Mouse (Mus musculus): Measurements from ENCODE around the gene Prn.

Prn gene

DNA sequence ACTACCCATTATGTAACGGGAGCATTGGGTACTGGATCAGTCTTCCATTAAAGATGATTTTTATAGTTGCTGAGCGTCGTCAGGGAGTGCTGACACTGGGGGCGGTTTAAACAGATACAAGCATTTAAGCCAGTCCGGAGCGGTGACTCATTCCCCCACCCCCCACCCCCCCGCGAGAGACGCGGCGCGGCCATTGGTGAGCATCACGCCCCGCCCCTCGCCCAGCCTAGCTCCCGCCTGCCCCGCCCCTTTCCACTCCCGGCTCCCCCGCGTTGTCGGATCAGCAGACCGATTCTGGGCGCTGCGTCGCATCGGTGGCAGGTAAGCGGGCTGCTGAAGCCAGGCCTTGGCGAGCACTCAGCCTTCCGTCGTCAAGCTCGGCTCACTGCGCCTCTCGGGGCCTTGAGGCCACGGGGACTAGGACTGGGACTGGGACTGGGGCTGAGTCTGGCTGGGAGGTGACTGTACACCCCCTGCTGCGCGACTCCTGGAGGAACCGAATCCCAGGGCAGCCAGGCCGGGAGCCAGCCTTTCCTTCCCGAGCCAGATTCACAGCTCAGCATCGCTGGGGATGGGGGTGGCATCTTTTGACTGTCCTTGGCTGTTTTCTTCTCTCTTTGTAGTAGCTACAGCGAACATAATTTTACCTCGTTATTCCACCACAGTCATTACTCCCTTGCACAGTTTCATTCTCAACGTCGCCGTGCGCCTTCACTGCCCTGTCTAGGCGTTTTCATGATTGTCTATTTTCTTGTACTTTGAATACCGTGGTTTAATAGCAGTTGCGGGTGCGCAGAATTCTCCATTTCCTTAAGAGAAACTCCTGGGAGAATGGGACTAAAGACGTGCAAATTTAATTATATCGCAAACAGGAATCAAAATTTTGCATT is at the start of gene Prn, which contains the start of gene Prnp:
Gene Prn (plus strand): TSS at position 275 of the 890 bp plus-strand sequence.
Gene Prnp (plus strand): TSS at position 246 of the 890 bp plus-strand sequence.
- peak; percentile 83 for DNase-seq (ENCODE audit: low spot score)

DNA sequence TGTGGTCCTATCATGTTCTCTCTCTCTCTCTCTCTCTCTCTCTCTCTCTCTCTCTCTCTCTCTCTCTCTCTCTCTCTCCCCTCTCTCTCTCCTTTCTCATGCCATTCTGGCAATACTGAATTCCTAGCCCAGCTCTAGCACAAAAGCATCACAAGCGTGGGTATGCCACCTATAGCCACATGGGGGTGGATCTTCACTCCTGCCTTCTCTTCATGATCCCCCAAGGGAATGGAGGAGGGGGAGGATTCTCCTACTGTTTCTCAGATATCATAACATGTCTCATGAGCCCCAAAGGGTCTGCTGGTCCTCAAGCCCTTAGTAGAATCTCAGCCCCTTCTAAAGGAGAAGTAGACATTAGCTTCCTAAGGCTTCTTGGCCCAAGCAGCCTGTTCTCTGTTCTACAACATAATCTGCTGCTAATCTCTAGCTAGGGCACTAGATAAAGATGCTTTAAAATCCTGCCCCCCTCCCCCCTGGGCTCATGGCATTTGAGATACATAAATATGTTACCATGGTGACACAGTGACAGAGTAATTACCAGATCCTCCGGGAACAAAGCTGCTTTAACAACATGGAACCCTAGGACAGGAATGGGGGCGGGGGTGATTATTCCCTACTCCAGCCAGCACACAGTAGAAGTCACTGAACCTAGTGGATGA is 47.0 kb upstream of the Prn start:
- no peak for DNase-seq (ENCODE audit: low spot score)

DNA sequence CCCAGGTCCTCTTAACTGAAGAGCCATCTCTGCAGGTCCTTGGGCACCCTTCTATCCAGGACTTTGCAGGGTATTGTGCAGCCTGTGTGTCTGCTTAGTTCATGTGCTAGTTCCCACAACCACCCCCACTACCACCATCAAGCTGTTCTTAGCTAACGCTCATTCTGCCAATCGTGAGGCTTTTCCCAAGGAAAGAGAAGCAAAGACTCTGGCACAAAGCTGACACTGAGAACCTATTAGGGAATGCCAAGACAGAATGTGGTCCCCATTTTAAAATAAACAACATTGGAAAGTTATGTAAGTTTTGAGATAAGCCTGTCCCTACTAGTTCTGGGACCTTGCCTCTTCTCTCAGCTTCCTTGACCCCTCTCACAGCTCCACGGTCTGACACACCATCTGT is 46.3 kb upstream of the Prn start:
- DNase-seq (ENCODE audit: low spot score): no peak

DNA sequence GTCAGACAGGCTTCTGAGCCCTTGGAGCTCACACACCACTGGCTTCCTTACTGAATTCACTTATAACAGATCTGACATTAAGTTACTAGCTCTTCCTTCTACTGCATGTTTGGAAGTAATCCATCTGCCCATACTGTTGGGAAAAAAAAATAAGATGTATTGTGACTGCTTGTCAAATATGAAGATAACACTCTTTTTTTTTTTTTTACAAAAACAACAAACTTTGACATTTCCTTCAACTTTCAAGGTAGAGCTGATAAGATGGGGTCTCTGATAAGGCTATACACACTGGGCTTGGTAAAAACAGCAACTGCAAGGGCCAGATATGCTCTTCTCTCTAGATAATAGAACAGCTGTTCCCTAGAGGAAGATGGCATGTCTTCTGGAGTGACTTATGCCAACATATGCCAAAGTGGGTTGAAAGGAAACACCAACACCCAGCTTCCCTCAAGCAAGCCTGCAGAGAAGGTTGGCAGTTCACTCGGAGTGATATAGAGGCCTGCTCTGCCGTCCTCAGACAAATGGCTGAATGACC is 45.4 kb upstream of the Prn start:
- DNase-seq (ENCODE audit: low spot score): no peak

DNA sequence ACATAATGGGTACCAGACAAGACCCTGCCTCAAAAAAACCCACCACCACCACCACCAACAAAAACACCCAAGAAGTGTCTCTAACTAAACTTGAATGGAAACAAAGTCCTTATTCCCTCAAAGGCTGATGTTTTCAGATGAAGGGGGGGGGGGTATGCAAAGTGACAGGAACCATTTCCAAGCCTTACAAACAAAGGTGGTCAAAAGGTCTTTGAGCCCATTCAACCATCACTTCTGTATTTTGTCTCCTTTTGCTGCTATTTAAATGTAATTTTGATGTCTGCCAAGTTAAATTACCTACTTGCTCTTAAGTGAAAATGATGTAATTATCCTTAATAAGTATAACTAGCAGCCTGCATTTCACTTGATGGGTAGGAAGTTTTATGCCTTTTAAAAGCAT is 43.1 kb upstream of the Prn start:
- no peak for DNase-seq (ENCODE audit: low spot score)

DNA sequence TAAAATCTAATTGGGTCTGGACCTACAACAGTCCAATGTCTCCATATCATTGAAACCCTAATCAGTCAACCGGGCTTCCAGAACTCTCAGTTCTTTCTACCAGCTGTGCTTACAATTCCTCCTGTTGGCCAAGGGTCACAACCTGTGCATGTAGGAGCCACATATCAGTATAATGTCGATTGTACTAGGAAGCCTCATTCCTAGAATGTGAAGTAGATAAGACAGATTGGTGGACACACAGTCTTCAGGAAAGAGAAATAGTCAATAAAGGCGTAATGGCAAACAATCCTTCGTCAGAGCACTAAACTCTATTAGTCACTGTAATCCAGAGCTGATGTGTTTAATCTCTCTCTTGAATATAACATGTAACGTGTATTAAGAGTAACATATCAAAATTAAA is 40.8 kb upstream of the Prn start:
- no peak for DNase-seq (ENCODE audit: low spot score)

DNA sequence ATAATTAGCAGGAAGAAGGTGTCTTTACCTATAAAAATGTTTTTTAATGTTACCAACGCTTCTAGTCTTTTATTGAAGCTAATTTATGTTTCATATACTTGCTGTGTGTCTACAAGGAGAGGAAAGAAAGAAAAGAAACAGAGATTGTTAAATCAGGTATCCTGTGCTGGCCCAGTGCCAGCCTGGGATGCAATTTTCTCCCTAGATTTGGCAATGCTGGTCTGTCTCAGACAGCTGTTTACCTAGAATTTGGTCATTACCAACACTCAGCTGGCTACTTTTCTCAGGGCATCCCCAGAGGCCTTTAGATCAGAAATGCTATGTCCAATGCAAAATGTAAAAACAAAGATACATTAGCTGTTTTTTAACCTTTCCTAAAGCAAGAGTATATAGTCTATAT is 36.4 kb upstream of the Prn start:
- DNase-seq (ENCODE audit: low spot score): no peak

DNA sequence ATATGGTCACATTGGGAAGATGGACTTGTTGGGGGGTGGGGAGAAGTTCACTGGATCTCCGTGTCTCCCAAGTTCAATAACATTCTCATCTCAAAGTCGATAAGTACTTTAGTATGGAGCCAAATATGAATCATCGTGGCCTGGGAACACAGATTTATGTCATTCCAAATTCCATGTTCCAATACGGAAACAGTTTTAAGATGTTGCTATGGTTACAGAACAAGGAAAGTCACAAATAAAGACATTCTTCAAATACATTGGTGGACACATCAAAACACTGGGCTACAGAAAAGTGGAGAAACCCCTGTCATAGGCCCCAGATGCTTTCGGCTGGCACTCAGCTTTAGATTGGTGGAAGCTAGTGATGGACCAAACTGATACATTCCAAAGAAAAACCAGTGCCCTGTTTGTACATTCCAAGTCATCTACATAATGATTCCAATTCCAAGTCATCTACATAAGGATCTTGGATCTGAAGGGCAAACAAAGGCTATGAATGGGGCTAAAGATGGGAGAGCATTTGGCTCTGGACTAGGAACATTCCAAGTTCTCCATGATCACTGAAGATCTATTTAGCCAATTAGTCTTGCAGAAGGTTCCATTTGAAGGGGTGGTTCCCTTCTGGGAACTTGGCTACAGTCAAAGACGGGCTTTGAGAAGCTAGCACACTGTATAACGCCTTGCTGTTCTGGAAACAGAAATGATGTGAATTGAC is 33.0 kb upstream of the Prn start:
- DNase-seq (ENCODE audit: low spot score): no peak

DNA sequence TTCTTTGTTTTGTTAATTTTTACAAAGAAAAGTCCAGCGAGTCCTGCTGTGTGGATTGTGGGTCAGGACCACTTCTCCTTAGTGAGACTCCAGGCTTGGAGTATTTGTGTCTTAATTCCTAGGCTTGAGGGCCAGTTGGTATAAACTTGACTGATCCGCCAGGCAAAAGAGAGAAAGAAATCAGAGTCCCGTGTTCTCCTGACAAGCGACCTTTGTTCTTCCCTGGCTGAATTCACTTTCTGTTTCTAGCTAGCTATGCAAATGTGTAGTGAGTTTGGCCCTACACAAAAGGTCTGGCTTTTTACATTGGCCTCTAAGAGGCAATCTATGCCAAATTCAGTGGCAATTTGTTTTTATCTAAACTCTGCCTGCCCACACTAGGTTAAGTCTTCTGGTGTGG is 28.0 kb upstream of the Prn start:
- no peak for DNase-seq (ENCODE audit: low spot score)

DNA sequence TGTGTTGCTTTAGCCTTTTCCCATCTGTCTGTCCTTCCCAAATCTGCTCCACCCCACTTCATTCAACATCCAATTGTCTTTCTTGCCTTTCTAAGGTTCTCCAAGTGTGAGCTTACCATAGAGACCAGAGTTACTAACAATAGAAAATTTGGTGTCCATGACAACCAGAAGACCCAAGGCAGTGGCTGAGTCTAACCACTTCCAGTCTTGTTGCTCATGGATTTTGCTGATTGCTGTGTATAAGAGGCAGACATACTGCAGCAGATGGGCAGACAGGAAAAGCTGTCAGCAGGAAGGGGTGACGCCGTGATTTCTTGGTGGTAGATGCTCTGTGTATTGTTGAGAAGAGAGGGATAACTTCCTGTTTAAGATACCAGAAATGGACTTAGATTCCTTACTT is 26.6 kb upstream of the Prn start:
- no peak for DNase-seq (ENCODE audit: low spot score)

DNA sequence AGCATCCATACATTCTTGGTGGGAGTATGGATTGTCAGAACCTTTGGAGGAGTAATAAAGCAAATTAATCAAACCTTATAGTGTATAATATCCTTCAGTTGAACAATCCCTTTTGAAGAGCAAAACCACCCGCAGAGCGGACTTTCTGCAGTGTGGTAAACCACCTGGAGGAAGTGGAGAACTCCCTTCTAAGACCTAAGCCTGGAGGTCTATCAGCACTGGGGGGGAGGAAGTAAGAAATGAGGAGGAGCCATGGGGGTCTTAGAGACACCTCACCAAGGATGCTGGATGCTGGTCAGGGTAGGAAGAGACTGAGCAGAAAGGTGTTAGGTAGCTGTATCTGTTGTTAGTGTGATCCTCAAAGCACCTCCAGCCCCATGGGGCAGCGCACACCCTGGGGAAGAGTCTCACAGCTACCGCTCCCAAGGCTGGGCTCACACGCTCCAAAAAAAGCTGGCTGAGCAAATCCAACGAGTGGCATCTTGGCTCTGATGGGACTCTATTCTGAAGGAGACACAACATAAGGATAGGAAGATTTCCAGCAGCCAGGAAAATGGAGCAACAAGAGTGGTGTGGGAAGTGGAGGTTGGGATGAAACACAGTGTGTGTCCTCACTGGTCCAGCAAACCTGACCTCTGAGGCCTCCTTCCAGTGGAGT is 23.1 kb upstream of the Prn start:
- no peak for DNase-seq (ENCODE audit: low spot score)

DNA sequence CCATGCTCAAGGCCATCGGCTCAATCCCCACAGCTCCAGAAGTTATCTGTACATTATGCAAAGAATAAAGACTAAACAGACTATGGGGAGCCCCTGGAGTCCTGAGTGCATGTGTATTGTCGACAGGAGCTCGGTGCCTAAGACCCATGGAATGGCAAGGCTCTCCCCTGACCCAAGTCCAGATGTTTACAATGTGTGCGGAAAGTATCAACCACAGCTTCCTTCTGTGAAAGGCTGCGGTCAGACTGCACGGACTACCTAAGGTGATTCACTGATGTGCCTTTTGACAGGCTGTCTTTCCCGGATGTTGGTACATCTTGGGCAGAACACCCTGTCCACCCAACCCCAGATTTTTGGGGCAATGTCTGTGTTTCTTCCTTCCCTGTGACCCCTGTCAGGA is 21.5 kb upstream of the Prn start:
- DNase-seq (ENCODE audit: low spot score): no peak

DNA sequence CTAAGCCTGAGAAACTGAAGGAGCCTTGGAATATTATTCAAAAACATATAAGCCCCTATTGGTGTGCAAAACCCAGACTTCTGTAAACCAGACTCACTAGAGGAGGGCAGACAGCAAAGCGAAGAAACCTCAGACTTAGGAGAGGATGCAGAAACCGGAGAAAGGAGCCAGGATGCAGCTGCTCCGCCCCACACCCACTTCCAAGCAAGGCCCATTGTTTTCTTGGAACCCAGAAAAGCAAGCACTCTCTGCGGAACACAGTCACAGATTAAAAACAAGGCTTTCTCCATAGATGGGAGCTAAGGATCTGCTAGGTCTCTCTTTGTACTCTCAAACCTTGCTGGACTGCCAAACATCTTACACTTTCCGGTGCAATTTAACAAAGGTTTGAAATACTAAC is 17.2 kb upstream of the Prn start:
- DNase-seq (ENCODE audit: low spot score): no peak

DNA sequence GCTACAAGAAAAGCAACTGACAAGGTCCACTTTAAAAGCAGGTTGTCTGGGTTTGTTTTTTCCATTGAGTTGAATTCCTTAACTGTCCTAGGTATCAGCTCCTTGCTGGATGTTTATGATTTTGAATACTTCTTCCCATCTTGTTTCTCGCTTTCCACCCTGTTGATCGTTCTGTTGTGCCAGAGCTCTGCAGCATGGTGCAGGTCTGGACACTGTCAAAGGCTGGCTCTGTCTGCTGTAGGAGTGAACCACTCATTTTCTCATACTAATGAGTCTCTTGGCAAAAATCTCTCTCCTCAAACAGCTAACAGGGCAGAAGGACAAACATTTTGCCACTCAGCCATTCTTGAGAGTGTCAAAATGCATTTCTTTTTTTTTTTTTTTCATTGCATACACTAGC is 14.7 kb upstream of the Prn start:
- DNase-seq (ENCODE audit: low spot score): no peak

DNA sequence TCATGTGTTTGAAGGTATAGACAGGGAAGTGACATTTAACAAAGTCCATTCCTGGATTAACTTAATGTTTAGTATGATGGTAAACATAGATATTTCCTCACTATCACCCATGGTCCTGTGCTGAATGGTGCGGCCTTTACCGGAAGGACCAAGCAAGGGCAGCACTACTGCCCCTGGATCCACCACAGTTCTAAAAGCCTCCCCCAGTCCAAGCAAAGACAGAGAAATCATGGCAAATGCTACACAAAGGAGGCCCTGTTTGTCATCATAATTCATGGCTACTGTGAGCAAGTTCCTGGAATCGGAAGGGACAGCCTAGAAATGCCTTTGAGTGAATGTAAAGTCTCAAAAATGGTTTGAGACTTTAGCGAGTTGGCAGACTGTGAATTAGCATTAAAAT is 13.7 kb upstream of the Prn start:
- no peak for DNase-seq (ENCODE audit: low spot score)

DNA sequence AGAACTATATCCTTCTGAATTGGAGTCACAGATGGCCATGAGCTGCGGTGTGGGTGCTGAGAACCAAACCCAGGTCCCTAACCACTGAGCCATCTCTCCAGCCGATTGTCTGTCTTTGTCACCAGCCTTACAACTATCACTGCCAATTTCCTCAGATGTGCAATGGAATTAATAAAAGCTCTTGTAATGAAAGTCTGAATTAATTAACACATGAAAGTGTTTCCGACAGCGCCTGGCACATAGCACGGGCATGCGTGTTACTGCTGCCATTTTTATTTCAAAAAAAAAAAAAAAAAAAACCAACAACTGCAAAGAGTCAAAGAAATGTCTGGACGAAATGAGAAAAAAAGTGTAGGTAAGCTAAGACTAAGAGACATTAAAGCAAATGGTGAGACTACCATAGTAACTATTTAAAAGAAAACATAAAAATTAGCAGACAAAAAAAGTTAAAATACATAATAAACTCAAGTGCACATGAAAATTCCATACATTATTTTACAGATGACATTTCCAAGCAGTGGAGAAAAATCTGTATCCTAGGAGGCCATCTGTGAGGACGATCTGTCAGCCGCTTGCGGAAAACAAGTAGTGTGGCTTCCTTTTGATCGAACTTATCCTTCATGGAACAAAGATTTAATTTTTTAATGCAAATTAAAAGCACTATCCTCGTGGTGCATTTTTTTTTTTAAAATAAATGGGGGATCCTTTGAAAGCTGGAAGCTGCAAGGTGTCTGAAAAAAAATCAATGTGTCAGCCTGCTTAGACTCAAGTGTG is 12.2 kb upstream of the Prn start:
- DNase-seq (ENCODE audit: low spot score): no peak

DNA sequence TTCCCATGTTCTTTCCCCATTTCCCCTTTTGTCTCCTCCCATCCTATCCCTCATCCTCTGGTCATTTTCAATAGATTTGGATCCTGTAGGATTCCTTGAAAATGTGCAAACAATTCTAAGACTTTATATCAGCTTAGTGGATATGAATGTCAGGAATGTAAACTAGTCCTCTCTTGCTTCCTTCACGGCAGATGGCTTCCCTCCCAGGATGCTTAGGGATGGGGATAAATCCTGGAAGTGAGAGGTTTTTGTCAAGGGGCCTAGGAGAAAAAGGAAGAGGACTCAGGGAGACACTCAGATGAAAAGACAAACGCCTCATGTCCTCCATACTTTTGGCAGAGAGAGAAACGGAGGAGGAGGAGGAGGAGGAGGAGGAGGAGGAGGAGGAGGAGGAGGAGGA is 7.3 kb upstream of the Prn start:
- no peak for DNase-seq (ENCODE audit: low spot score)

DNA sequence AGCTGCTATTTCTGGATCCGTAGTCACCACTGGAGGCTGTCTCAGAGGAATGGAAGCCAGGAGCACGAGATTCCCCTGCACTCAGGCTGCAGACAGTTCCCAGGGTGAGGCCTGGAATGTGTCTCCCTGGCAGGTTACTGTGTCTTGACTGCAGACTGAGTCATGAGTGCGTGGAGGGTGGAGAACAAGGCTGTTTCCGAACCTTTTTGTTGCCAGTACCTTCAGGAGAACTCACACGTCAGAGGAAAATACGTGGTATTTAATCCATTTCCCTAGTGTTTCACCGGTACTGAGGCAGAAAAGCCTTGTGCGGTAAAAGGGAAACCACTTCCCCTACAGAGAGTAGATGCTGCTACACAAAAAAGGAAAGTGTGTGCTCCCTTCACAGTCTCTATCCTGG is 6.9 kb upstream of the Prn start:
- peak; percentile 24 for DNase-seq (ENCODE audit: low spot score)

DNA sequence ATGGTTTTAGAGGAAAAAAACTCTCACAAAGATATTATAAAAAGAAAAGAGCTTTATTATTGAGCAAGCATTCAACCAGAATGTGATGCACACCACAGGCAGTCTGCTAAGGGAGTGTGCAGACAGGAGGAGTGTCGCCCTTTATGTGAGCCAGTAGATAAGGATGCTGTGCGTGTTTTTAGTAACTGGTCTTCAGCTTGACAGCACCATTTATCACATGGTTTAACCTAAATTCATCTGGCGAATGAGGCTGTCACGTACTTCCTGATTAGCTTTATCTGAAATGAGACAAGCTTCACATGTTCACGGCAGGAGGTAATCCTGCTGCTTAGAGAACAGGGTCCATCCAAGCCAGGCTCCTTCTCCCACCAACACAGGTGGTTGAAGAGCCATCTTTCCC is 4.7 kb upstream of the Prn start:
- no peak for DNase-seq (ENCODE audit: low spot score)

DNA sequence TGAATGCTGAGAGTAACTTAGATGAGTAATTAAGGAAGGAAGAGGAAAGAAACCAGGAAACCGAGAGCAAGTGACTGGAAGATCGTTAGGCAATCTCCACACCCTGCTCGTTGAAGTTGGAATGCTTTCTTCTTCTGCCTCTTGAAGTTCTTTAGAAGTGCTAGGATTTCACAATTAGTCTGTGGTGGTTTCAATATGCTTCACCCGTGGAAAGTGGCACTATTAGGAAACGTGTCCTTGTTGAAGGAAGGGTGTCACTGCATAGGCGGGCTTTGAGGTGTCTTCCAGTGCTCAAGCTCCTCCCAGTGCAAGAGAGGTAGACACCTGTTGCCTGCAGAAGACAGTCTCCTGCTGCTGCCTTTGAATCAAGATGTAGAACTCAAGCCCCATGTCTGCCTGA is 4.0 kb upstream of the Prn start:
- DNase-seq (ENCODE audit: low spot score): no peak

DNA sequence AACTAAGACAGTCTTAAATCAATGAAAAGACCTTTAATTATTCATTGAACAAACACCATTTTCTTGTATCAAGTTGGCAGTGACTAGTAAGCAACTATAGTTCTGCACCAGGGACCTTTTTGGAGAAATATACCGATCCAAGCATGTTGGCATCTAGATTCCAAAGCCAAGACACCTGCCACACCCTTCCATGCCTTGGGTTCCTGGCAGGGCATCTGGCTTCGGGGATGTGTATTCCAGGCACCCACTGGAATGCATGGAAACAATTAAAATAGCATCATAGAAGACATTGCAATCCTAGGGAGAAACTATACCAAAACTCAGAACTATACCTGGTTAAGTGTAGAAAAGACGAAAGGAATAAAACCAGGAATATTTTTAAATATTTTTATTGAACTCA is 3.5 kb upstream of the Prn start:
- DNase-seq (ENCODE audit: low spot score): no peak

Measured in ovary, adult 18-20 months (tissue).